Mouse (Mus musculus): ENCODE data around the gene Ano8. TPM values are rescaled to one million over a fixed set of nuclear protein-coding genes. Genes with fewer than 3 reads are reported as not detected.
A peak's percentile ranks its signal among the peaks of the same experiment; 100 is the strongest.

The Ano8 gene
- polyA plus RNA-seq, 1 experiment = 3.3 TPM

GRCm38 (mm10) chr8:71484736-71485135 is 1.0 kb downstream of the Ano8 start:
- peak overlapping the region; percentile 64 for H3K4me3 ChIP-seq (replicated peaks)

GRCm38 (mm10) chr8:71483932-71484331 is 1.8 kb downstream of the Ano8 start:
- Histone ChIP-seq H3K27me3 (replicated peaks) (peaks cover 19% of the 10 kb centered on the region), H3K9me3 (no peaks in the 10 kb centered on the region), H3K4me1 (peaks cover 56% of the 10 kb centered on the region), H3K4me3 (replicated peaks) (no peak overlapping the region), H3K36me3 (replicated peaks; ENCODE audit: low read length) (no peaks in the 10 kb centered on the region)
- TF ChIP-seq FLI1 (IDR thresholded peaks at IDR 0.05; ENCODE audit: low read length) (no peak), GATA1 (IDR thresholded peaks at IDR 0.05; ENCODE audit: borderline replicate concordance, low read length) (no peak)

More at GRCm38 (mm10) chr8:71484736-71485135, 1.0 kb downstream of the Ano8 start:
- TF ChIP-seq GATA1 (IDR thresholded peaks at IDR 0.05; ENCODE audit: borderline replicate concordance, low read length) (no peak), FLI1 (IDR thresholded peaks at IDR 0.05; ENCODE audit: low read length) (no peak)
- peaks cover 2% of the 10 kb centered on the region for H3K36me3 ChIP-seq (replicated peaks; ENCODE audit: low read length)
- peaks cover 64% of the 10 kb centered on the region for H3K4me1 ChIP-seq
- H3K9me3 ChIP-seq = no peaks in the 10 kb centered on the region
- peaks cover 17% of the 10 kb centered on the region for H3K27me3 ChIP-seq (replicated peaks)

- Histone ChIP-seq H3K4me1 (peaks cover 40% of the 10 kb centered on the region), H3K4me3 (replicated peaks) (no peak overlapping the region), H3K27me3 (replicated peaks) (peaks cover 7% of the 10 kb centered on the region), H3K36me3 (replicated peaks; ENCODE audit: low read length) (peaks cover 19% of the 10 kb centered on the region), H3K9me3 (no peaks in the 10 kb centered on the region)
- TF ChIP-seq FLI1 (IDR thresholded peaks at IDR 0.05; ENCODE audit: low read length) (no peak), GATA1 (IDR thresholded peaks at IDR 0.05; ENCODE audit: borderline replicate concordance, low read length) (no peak)
Observed at GRCm38 (mm10) chr8:71478943-71479342, 6.8 kb downstream of the Ano8 start.

- Histone ChIP-seq H3K4me1 (peaks cover 30% of the 10 kb centered on the region), H3K9me3 (no peaks in the 10 kb centered on the region), H3K4me3 (replicated peaks) (peak overlapping the region; percentile 94), H3K27me3 (replicated peaks) (peaks cover 7% of the 10 kb centered on the region), H3K36me3 (replicated peaks; ENCODE audit: low read length) (peaks cover 35% of the 10 kb centered on the region)
- TF ChIP-seq FLI1 (IDR thresholded peaks at IDR 0.05; ENCODE audit: low read length) = no peak
Observed at GRCm38 (mm10) chr8:71477196-71477845, 8.4 kb downstream of the Ano8 start.

GRCm38 (mm10) chr8:71476099-71476940 is 9.4 kb downstream of the Ano8 start:
- Histone ChIP-seq H3K4me1 (peaks cover 37% of the 10 kb centered on the region), H3K36me3 (replicated peaks; ENCODE audit: low read length) (peaks cover 45% of the 10 kb centered on the region), H3K4me3 (replicated peaks) (peak overlapping the region; percentile 94), H3K9me3 (no peaks in the 10 kb centered on the region), H3K27me3 (replicated peaks) (peaks cover 5% of the 10 kb centered on the region)
- no peak for TF ChIP-seq FLI1 (IDR thresholded peaks at IDR 0.05; ENCODE audit: low read length)
- TF ChIP-seq GATA1 (IDR thresholded peaks at IDR 0.05; ENCODE audit: borderline replicate concordance, low read length) = no peak

GRCm38 (mm10) chr8:71475702-71476075 is 10.1 kb downstream of the Ano8 start:
- TF ChIP-seq GATA1 (IDR thresholded peaks at IDR 0.05; ENCODE audit: borderline replicate concordance, low read length) = no peak
- TF ChIP-seq FLI1 (IDR thresholded peaks at IDR 0.05; ENCODE audit: low read length) = no peak
- Histone ChIP-seq H3K4me1 (peaks cover 43% of the 10 kb centered on the region), H3K9me3 (no peaks in the 10 kb centered on the region), H3K36me3 (replicated peaks; ENCODE audit: low read length) (peaks cover 51% of the 10 kb centered on the region), H3K4me3 (replicated peaks) (peak overlapping the region; percentile 94), H3K27me3 (replicated peaks) (peaks cover 2% of the 10 kb centered on the region)

GRCm38 (mm10) chr8:71474785-71475701 is 10.7 kb downstream of the Ano8 start:
- Histone ChIP-seq H3K36me3 (replicated peaks; ENCODE audit: low read length) (peaks cover 57% of the 10 kb centered on the region), H3K9me3 (no peaks in the 10 kb centered on the region), H3K4me1 (peaks cover 50% of the 10 kb centered on the region), H3K27me3 (replicated peaks) (peaks cover 2% of the 10 kb centered on the region), H3K4me3 (replicated peaks) (peak overlapping the region; percentile 94)
- TF ChIP-seq FLI1 (IDR thresholded peaks at IDR 0.05; ENCODE audit: low read length) = no peak
- no peak for TF ChIP-seq GATA1 (IDR thresholded peaks at IDR 0.05; ENCODE audit: borderline replicate concordance, low read length)

GRCm38 (mm10) chr8:71474344-71474743 is 11.4 kb downstream of the Ano8 start:
- TF ChIP-seq GATA1 (IDR thresholded peaks at IDR 0.05; ENCODE audit: borderline replicate concordance, low read length) (no peak), FLI1 (IDR thresholded peaks at IDR 0.05; ENCODE audit: low read length) (no peak)
- peaks cover 56% of the 10 kb centered on the region for H3K4me1 ChIP-seq
- peaks cover 57% of the 10 kb centered on the region for H3K36me3 ChIP-seq (replicated peaks; ENCODE audit: low read length)
- no peak overlapping the region for H3K4me3 ChIP-seq (replicated peaks)
- no peaks in the 10 kb centered on the region for H3K9me3 ChIP-seq
- peaks cover 2% of the 10 kb centered on the region for H3K27me3 ChIP-seq (replicated peaks)

- no peak for TF ChIP-seq FLI1 (IDR thresholded peaks at IDR 0.05; ENCODE audit: low read length)
- TF ChIP-seq GATA1 (IDR thresholded peaks at IDR 0.05; ENCODE audit: borderline replicate concordance, low read length) = no peak
- H3K4me3 ChIP-seq (replicated peaks) = no peak overlapping the region
- H3K27me3 ChIP-seq (replicated peaks) = no peaks in the 10 kb centered on the region
- H3K4me1 ChIP-seq = peaks cover 62% of the 10 kb centered on the region
- H3K9me3 ChIP-seq = no peaks in the 10 kb centered on the region
- H3K36me3 ChIP-seq (replicated peaks; ENCODE audit: low read length) = peaks cover 57% of the 10 kb centered on the region
Observed at GRCm38 (mm10) chr8:71472601-71473386, 13.0 kb downstream of the Ano8 start.
